Mouse (Mus musculus) ES-E14 (cell line): ENCODE measurements around the gene Unk. TPM values are rescaled to one million over a fixed set of nuclear protein-coding genes. Genes with fewer than 3 reads are reported as not detected.

Experiments
- DNase-seq: peaks from one replicate; pipeline ENCODE4 v3.0.0-alpha.2; 2013; ENCODE audit warnings: low read depth, low spot score
- H3K27ac ChIP-seq: 2 replicates; pipeline ENCODE4 v1.5.1; 2012; ENCODE audit warnings: low read depth, mild to moderate bottlenecking, low read length, moderate library complexity, mixed read lengths; ENCODE audit not compliant: poor library complexity, insufficient read depth, severe bottlenecking
- H3K36me3 ChIP-seq: 2 replicates; pipeline ENCODE4 v1.6.1; 2012; ENCODE audit warnings: mild to moderate bottlenecking, low read length, moderate library complexity, mixed read lengths; ENCODE audit not compliant: control insufficient read depth, poor library complexity, insufficient read depth, severe bottlenecking
- H3K4me1 ChIP-seq, 2 experiments: fragments of 150-350 bp in 1 of 2; sonication (generic) in 1 of 2; 2 replicates each; pipeline ENCODE4 v1.6.1; 2012; ENCODE audit warnings: low read length in 2 of 2, mild to moderate bottlenecking in 1 of 2, mixed read lengths in 1 of 2; ENCODE audit not compliant: control insufficient read depth in 2 of 2, insufficient read depth in 2 of 2, poor library complexity in 1 of 2
- H3K4me3 ChIP-seq, 2 experiments: fragments of 150-350 bp in 1 of 2; sonication (generic) in 1 of 2; 2 replicates each; pipeline ENCODE4 v1.5.1; 2012; ENCODE audit warnings: low read length in 2 of 2, low read depth in 1 of 2, mild to moderate bottlenecking in 1 of 2, mixed read lengths in 1 of 2; ENCODE audit not compliant: insufficient read depth in 1 of 2, poor library complexity in 1 of 2, severe bottlenecking in 1 of 2
- H3K9ac ChIP-seq: 2 replicates; pipeline ENCODE4 v1.6.1; 2012; ENCODE audit warnings: low read depth, mild to moderate bottlenecking, low read length, mixed read lengths; ENCODE audit not compliant: poor library complexity, insufficient read depth, severe bottlenecking
- H3K9me3 ChIP-seq: fragments of 150-350 bp; sonication (generic); 2 replicates; pipeline ENCODE4 v1.6.1; 2012; ENCODE audit warnings: low read depth, mild to moderate bottlenecking, low read length; ENCODE audit not compliant: control insufficient read depth, insufficient read depth
- CHD2 ChIP-seq: IDR thresholded peaks from 2 replicates; pipeline ENCODE4 v1.6.1; 2014; ENCODE audit warnings: mild to moderate bottlenecking, low read depth, low read length, inconsistent platforms
- HCFC1 ChIP-seq: IDR thresholded peaks from 2 replicates; pipeline ENCODE4 v1.6.1; 2012; ENCODE audit warnings: low read length, inconsistent platforms, borderline replicate concordance; ENCODE audit not compliant: insufficient read depth
- MAFK ChIP-seq: IDR thresholded peaks from 2 replicates; pipeline ENCODE4 v1.6.1; 2014; ENCODE audit warnings: mild to moderate bottlenecking, low read depth, low read length, inconsistent platforms; ENCODE audit not compliant: insufficient read depth
- ZC3H11A ChIP-seq: IDR thresholded peaks from 2 replicates; pipeline ENCODE4 v1.6.1; 2012; ENCODE audit warnings: low read depth, mild to moderate bottlenecking, inconsistent platforms, low read length, borderline replicate concordance
- ZNF384 ChIP-seq: IDR thresholded peaks from 2 replicates; pipeline ENCODE4 v1.6.1; 2012; ENCODE audit warnings: low read depth, low read length, inconsistent platforms
- in situ Hi-C, 2 experiments: fragments of 600-800 bp; cut with MboI; formaldehyde crosslinking; loops; one replicate each; pipeline ENCODE4 v1.15.1; 2025; ENCODE audit warnings: low sequenced_read_pairs in 2 of 2, inconsistent platforms in 1 of 2; ENCODE audit not compliant: unreplicated experiment in 2 of 2
- total RNA-seq: library from RNA; depleted of rRNA; stranded (reverse); fragments of 300-350 nt; gene quantifications from 2 replicates; pipeline ENCODE4 v1.2.3, GENCODE M21; 2012

Gene Unk
- total RNA-seq, 1 experiment, result 32.5 TPM

- no peak overlapping the region; the same call in 1 of the 2 replicates for H3K9ac ChIP-seq
- no peak overlapping the region for H3K4me3 ChIP-seq
- in situ Hi-C loops, result no loop called here
- peak; percentile 74 for TF ChIP-seq ZNF384
- TF ChIP-seq MAFK, result no peak
- no peaks in the 10 kb centered on the region for H3K9me3 ChIP-seq
- peaks cover 2 to 4% of the 10 kb centered on the region in 2 experiments; a peak in 1 of 4 replicates for H3K4me1 ChIP-seq
- no peak for DNase-seq
- H3K36me3 ChIP-seq, result peaks cover 4% of the 10 kb centered on the region
- 0 out of 2 replicates have a peak overlapping the region, but pooled peaks have one; percentile 4 for H3K27ac ChIP-seq
Measured at GRCm38 (mm10) chr11:116028177-116028865, 1.8 kb upstream of the Unk start.

GRCm38 (mm10) chr11:116029086-116029865 is 846 bp upstream of the Unk start:
- in situ Hi-C loops, result no loop called here
- Histone ChIP-seq H3K4me3 (peak overlapping the region; percentile 53 to 68; a peak in 3 of 4 replicates), H3K9me3 (no peaks in the 10 kb centered on the region), H3K27ac (no peak overlapping the region), H3K36me3 (no peaks in the 10 kb centered on the region), H3K9ac (peak overlapping the region; percentile 47; the same call in 1 of the 2 replicates), H3K4me1 (peaks cover 2 to 4% of the 10 kb centered on the region in 2 experiments; a peak in 1 of 4 replicates)
- no peak for DNase-seq
- TF ChIP-seq CHD2 (no peak), HCFC1 (no peak), MAFK (no peak), ZC3H11A (no peak), ZNF384 (no peak)

- TF ChIP-seq ZC3H11A (no peak), CHD2 (no peak), HCFC1 (no peak), ZNF384 (no peak), MAFK (no peak)
- in situ Hi-C loops, result no loop called here
- peak overlapping the region; percentile 71 to 93 for H3K4me3 ChIP-seq
- peak overlapping the region; percentile 99 for H3K9ac ChIP-seq
- no peak for DNase-seq
- H3K36me3 ChIP-seq, result peaks cover 6% of the 10 kb centered on the region; the same call in 1 of the 2 replicates
- H3K27ac ChIP-seq, result peak overlapping the region; percentile 99
- H3K4me1 ChIP-seq, result peaks cover 2 to 4% of the 10 kb centered on the region in 2 experiments; a peak in 1 of 4 replicates
- H3K9me3 ChIP-seq, result no peaks in the 10 kb centered on the region
Measured at GRCm38 (mm10) chr11:116030898-116031845, 1.1 kb downstream of the Unk start.

GRCm38 (mm10) chr11:116034584-116034983 is 4.5 kb downstream of the Unk start:
- in situ Hi-C loops, result no loop called here
- H3K9ac ChIP-seq, result no peak overlapping the region
- DNase-seq, result no peak
- no peak overlapping the region for H3K27ac ChIP-seq
- H3K9me3 ChIP-seq, result no peaks in the 10 kb centered on the region
- no peak overlapping the region for H3K4me3 ChIP-seq
- no peak for TF ChIP-seq MAFK
- TF ChIP-seq CHD2, result no peak
- TF ChIP-seq ZC3H11A, result no peak
- TF ChIP-seq HCFC1, result no peak
- TF ChIP-seq ZNF384, result no peak
- 0 out of 4 replicates have a peak, but pooled peaks cover 0 to 2% of the 10 kb centered on the region in 2 experiments for H3K4me1 ChIP-seq
- peaks cover 9% of the 10 kb centered on the region; the same call in 1 of the 2 replicates for H3K36me3 ChIP-seq
